Mouse (Mus musculus) embryonic facial prominence, embryonic 12.5 days (tissue): Measurements from ENCODE around the gene Tppp. TPM values are rescaled to one million over a fixed set of nuclear protein-coding genes. Genes with fewer than 3 reads are reported as not detected.
A peak's percentile ranks its signal among the peaks of the same experiment; 100 is the strongest.

Experiments
- ATAC-seq: fragments of 200-750 bp; cut with Nextera tagmentation; 2 replicates; pipeline ENCODE4 v1.8.0; 2017; ENCODE audit not compliant: insufficient number of reproducible peaks, insufficient read depth, low FRiP score, low TSS enrichment
- H3K27ac ChIP-seq: fragments of 300-500 bp; sonication (generic); 2 replicates; pipeline ENCODE4 v1.5.1; 2016; ENCODE audit warnings: mild to moderate bottlenecking
- H3K27me3 ChIP-seq: fragments of 300-500 bp; sonication (generic); 2 replicates; pipeline ENCODE4 v1.6.1; 2016; ENCODE audit warnings: mild to moderate bottlenecking, moderate library complexity
- H3K36me3 ChIP-seq: fragments of 300-500 bp; sonication (generic); 2 replicates; pipeline ENCODE4 v1.6.1; 2016; ENCODE audit warnings: mild to moderate bottlenecking
- H3K4me1 ChIP-seq: fragments of 300-500 bp; sonication (generic); 2 replicates; pipeline ENCODE4 v1.6.1; 2016
- H3K4me2 ChIP-seq: fragments of 300-500 bp; sonication (generic); replicated peaks from 2 replicates; pipeline ENCODE4 v1.6.1; 2016; ENCODE audit warnings: mild to moderate bottlenecking, moderate library complexity
- H3K4me3 ChIP-seq: fragments of 300-500 bp; sonication (generic); 2 replicates; pipeline ENCODE4 v1.5.1; 2016; ENCODE audit warnings: mild to moderate bottlenecking
- H3K9ac ChIP-seq: fragments of 300-500 bp; sonication (generic); 2 replicates; pipeline ENCODE4 v1.6.1; 2016; ENCODE audit warnings: mild to moderate bottlenecking, moderate library complexity
- H3K9me3 ChIP-seq: fragments of 300-500 bp; sonication (generic); 2 replicates; pipeline ENCODE4 v1.6.1; 2016; ENCODE audit warnings: mild to moderate bottlenecking, moderate library complexity
- WGBS: fragments of 180-500 bp; shearing (Covaris S2); methylation state at CpG from one replicate; pipeline ENCODE4 v1.1.7; 2016; 5-methylcytosine and 5-hydroxymethylcytosine counted together
- polyA plus RNA-seq: library from polyadenylated mRNA; unstranded; fragments of >200 nt; fragmentation: Nextera tagmentation; extraction: Ambion mirVana; gene quantifications from 2 replicates; pipeline ENCODE4 v1.2.1, GENCODE M21; 2016

Tppp gene
- polyA plus RNA-seq, result 0.89 and 1.1 TPM in 2 replicates

GRCm38 (mm10) chr13:74008948-74009718, at the start of gene Tppp:
Tppp (plus strand) TSS chr13:74009407.
- Histone ChIP-seq H3K4me1 (0 out of 2 replicates have a peak, but pooled peaks cover 9% of the 10 kb centered on the region), H3K4me3 (peak within 1 kb of the TSS; percentile 48), H3K4me2 (peak within 1 kb of the TSS; percentile 99), H3K9ac (peak within 1 kb of the TSS; percentile 46), H3K9me3 (no peaks in the 10 kb centered on the region), H3K27ac (no peak within 1 kb of the TSS), H3K27me3 (peaks cover 30% of the 10 kb centered on the region), H3K36me3 (no peaks in the 10 kb centered on the region)
- peak; percentile 94 for ATAC-seq
- WGBS, result under 1% methylated on average over 56 of the region's 56 CpGs

DNA sequence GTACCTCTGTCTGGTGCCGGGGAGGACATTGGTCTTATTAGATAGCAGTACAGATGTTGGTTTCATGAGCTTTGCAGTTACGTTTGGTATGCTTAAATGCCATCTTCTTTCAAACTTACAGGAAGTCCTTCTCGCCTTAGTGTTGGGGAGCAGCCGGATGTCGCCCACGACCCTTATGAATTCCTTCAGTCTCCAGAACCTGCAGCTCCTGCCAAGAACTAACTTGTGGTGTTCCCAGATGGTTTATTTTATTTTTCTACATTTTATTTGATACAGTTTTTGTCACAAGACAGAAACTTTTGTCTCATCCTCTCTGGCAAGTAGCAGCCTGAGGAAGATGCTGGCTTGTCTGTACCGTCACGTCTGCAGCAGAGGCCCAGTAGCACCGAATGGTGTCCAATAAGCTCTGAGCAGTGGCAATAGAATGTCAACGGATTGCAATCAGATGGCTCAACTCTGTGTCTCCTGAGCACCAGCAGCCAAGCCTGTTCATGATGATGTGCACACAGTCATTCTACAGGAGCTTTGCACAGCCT, 49.0 kb upstream of the Tppp start:
- no peak overlapping the region for H3K4me2 ChIP-seq
- no peak overlapping the region for H3K9ac ChIP-seq
- H3K4me3 ChIP-seq, result no peak overlapping the region
- H3K36me3 ChIP-seq, result peaks cover 65% of the 10 kb centered on the region
- H3K27ac ChIP-seq, result no peak overlapping the region
- no peak for ATAC-seq
- 91% methylated on average over 10 of the region's 10 CpGs for WGBS
- H3K9me3 ChIP-seq, result no peaks in the 10 kb centered on the region
- H3K27me3 ChIP-seq, result no peaks in the 10 kb centered on the region
- H3K4me1 ChIP-seq, result no peaks in the 10 kb centered on the region

- H3K4me2 ChIP-seq, result no peak overlapping the region
- H3K36me3 ChIP-seq, result peaks cover 57% of the 10 kb centered on the region
- no peaks in the 10 kb centered on the region for H3K27me3 ChIP-seq
- no peak overlapping the region for H3K4me3 ChIP-seq
- no peaks in the 10 kb centered on the region for H3K9me3 ChIP-seq
- no peaks in the 10 kb centered on the region for H3K4me1 ChIP-seq
- no peak overlapping the region for H3K9ac ChIP-seq
- WGBS, result 80% methylated on average over 4 of the region's 4 CpGs
- no peak for ATAC-seq
- no peak overlapping the region for H3K27ac ChIP-seq
These were observed 48.0 kb upstream of the Tppp start for GRCm38 (mm10) chr13:73961177-73961576.

- Histone ChIP-seq H3K36me3 (peaks cover 36% of the 10 kb centered on the region), H3K4me2 (no peak within 1 kb of the TSS), H3K9me3 (no peaks in the 10 kb centered on the region), H3K27ac (no peak within 1 kb of the TSS), H3K27me3 (no peaks in the 10 kb centered on the region), H3K4me3 (no peak within 1 kb of the TSS), H3K9ac (no peak within 1 kb of the TSS), H3K4me1 (no peaks in the 10 kb centered on the region)
- 88% methylated on average over 5 of the region's 5 CpGs for WGBS
- ATAC-seq, result no peak
These were observed 45.7 kb upstream of the Tppp start, which contains the start of gene Zdhhc11 for GRCm38 (mm10) chr13:73963551-73963950. Zdhhc11 (plus strand) TSS chr13:73963851.

GRCm38 (mm10) chr13:73970545-73971448, 38.4 kb upstream of the Tppp start:
- Histone ChIP-seq H3K9me3 (no peaks in the 10 kb centered on the region), H3K4me3 (no peak overlapping the region), H3K27me3 (no peaks in the 10 kb centered on the region), H3K27ac (no peak overlapping the region), H3K36me3 (no peaks in the 10 kb centered on the region), H3K4me2 (no peak overlapping the region), H3K9ac (no peak overlapping the region), H3K4me1 (no peaks in the 10 kb centered on the region)
- 0 out of 2 replicates have a peak, but pooled peaks have one; percentile 28 for ATAC-seq
- WGBS, result 28% methylated on average over 12 of the region's 12 CpGs

DNA sequence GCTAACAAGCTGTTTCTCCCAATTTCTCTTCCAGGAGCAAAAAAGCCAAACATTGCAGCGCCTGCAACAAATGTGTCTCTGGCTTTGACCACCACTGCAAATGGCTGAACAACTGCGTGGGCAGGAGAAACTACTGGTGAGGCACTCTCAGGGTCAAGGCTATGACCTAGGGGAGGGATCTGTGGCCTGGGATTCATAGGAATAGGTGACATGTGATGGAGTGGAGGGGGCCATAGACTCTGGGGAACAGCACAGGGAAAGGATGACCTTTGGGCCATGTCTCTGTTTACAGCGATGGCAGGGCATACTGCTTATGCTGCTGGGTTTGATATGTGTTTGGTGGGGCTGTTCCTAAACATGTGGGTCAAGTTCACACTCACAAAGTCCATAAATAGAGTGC, 34.7 kb upstream of the Tppp start:
- Histone ChIP-seq H3K27ac (no peak overlapping the region), H3K27me3 (no peaks in the 10 kb centered on the region), H3K4me1 (no peaks in the 10 kb centered on the region), H3K36me3 (no peaks in the 10 kb centered on the region), H3K9me3 (no peaks in the 10 kb centered on the region), H3K9ac (no peak overlapping the region), H3K4me3 (no peak overlapping the region), H3K4me2 (no peak overlapping the region)
- no peak for ATAC-seq
- 81% methylated on average over 3 of the region's 3 CpGs for WGBS

DNA sequence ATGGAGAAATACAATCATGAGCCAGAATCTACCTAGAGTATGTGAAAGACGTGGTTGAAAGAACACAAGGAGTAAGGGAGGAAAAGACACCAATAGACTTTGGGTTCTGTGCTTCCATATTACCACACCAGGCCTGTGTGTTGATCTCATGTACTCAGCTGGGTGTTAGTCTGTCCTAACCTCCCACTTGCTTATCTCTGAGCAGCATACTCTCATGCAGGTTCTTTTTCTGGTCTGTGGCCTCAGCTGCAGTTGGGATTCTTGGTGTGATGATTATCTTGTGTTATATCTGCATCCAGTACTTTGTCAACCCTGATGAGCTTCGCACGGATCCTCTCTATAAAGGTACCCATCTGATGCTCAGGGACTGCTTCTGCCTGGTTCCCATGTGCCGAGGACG, 32.3 kb upstream of the Tppp start:
- Histone ChIP-seq H3K27me3 (no peaks in the 10 kb centered on the region), H3K9ac (no peak overlapping the region), H3K4me1 (no peaks in the 10 kb centered on the region), H3K4me2 (no peak overlapping the region), H3K4me3 (no peak overlapping the region), H3K27ac (no peak overlapping the region), H3K36me3 (no peaks in the 10 kb centered on the region), H3K9me3 (no peaks in the 10 kb centered on the region)
- no peak for ATAC-seq
- whole genome bisulfite sequencing, result 88% methylated on average over 5 of the region's 5 CpGs

DNA sequence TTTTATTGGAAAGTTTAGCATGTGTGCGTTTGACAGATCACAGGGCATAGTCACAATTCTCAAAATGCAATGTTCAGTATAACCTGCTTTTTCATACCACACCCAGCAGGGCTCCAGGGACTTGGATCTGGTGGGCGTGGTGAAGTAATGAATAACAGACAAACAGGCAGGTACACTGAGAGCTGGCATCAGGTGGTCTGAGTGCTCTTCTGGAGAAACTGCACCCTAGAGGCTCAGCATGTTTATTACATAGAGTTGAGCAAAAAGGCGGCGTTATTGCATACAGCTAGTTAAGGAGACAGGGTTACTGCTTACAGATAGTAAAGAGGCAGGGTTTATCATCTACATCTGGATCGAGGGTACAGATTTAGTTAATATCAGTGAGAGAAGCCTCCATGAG, 18.9 kb upstream of the Tppp start:
- WGBS, result 73% methylated on average over 5 of the region's 5 CpGs
- Histone ChIP-seq H3K4me1 (no peaks in the 10 kb centered on the region), H3K4me2 (no peak overlapping the region), H3K27me3 (no peaks in the 10 kb centered on the region), H3K9me3 (no peaks in the 10 kb centered on the region), H3K4me3 (no peak overlapping the region), H3K9ac (no peak overlapping the region), H3K36me3 (no peaks in the 10 kb centered on the region), H3K27ac (no peak overlapping the region)
- ATAC-seq, result no peak

- H3K36me3 ChIP-seq, result no peaks in the 10 kb centered on the region
- H3K27me3 ChIP-seq, result no peaks in the 10 kb centered on the region
- no peak overlapping the region for H3K27ac ChIP-seq
- no peak overlapping the region for H3K4me3 ChIP-seq
- H3K4me2 ChIP-seq, result no peak overlapping the region
- no peak overlapping the region for H3K9ac ChIP-seq
- no peak for ATAC-seq
- 77% methylated on average over 2 of the region's 2 CpGs for WGBS
- H3K4me1 ChIP-seq, result no peaks in the 10 kb centered on the region
- H3K9me3 ChIP-seq, result no peaks in the 10 kb centered on the region
These were observed 18.4 kb upstream of the Tppp start for GRCm38 (mm10) chr13:73990761-73991160.

GRCm38 (mm10) chr13:73991267-73991666, 17.9 kb upstream of the Tppp start:
- WGBS, result 81% methylated on average over 5 of the region's 5 CpGs
- H3K4me3 ChIP-seq, result no peak overlapping the region
- no peaks in the 10 kb centered on the region for H3K36me3 ChIP-seq
- no peaks in the 10 kb centered on the region for H3K27me3 ChIP-seq
- H3K9me3 ChIP-seq, result no peaks in the 10 kb centered on the region
- H3K4me1 ChIP-seq, result no peaks in the 10 kb centered on the region
- no peak overlapping the region for H3K27ac ChIP-seq
- H3K9ac ChIP-seq, result no peak overlapping the region
- ATAC-seq, result no peak
- no peak overlapping the region for H3K4me2 ChIP-seq

DNA sequence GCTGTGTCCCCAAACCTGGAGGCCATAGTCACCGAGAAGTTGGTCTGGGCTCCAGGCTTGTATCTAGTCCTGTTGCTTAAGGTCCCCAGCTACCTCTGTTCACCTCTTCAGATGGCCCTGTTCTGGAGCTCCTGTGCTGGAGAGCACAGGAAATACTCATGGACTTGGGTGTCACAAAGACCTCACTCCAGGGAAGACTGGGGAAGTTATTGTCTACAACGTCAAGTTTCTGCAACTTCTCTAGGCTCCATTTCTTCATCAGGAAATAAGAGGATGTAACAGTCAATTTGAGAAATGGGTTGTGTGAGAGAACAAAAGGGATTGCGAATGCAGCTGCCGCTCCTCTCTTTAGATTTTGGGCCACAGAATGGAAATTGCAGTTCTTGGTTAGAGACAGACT, 12.8 kb upstream of the Tppp start:
- Histone ChIP-seq H3K27me3 (no peaks in the 10 kb centered on the region), H3K9me3 (no peaks in the 10 kb centered on the region), H3K9ac (no peak overlapping the region), H3K27ac (no peak overlapping the region), H3K4me3 (no peak overlapping the region), H3K36me3 (no peaks in the 10 kb centered on the region), H3K4me1 (no peaks in the 10 kb centered on the region), H3K4me2 (no peak overlapping the region)
- 87% methylated on average over 4 of the region's 4 CpGs for WGBS
- no peak for ATAC-seq
